Mouse (Mus musculus) CD4-positive helper T cell, adult 2 months (primary cell): ENCODE data around the gene Gas7.

Source experiments
- DNase-seq: peaks from one replicate; pipeline ENCODE4 v3.0.0-alpha.2; 2012; ENCODE audit warnings: low read depth, missing footprints, low spot score

Gas7 gene

GRCm38 (mm10) chr11:67653521-67654090, 198.4 kb downstream of the Gas7 start:
- no peak for DNase-seq

- no peak for DNase-seq
Observed at GRCm38 (mm10) chr11:67654514-67654913, 199.3 kb downstream of the Gas7 start.

DNA sequence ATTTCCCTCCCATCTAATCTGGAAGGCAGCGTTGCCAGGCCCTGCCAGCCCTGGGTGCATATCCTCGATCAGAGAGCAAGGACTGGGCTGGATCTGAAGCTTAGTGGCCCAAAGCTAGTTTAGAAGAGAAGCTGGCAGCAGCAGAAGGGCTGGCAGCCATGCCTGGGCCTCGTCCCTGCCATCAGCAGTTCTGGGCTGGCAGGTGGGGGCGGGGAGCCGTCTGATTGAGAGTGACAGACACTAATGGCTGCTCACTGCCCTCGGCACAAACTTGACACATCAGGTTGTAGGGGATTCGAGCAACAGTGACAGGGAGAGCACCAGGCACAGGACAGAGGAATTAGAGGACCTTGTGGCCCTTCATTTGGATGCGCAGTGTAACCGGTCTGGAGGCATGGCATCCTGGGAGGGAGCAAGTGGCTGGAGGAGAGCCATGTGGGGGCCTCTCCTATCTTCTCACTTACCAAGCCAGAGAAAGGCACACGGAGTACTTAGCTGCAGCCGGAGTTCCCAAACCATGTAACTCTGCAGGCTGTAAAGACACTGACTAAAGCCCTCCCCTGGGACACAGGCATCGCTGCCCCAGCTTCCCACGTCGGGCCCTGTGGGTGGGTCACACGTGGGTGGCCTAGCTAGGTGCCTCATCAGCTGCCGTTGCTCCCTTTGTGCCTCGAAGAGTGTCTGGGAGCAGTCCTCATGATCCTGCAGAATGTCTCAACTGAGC, 200.2 kb downstream of the Gas7 start:
- DNase-seq: no peak

- DNase-seq: no peak
Observed at GRCm38 (mm10) chr11:67656366-67656765, 201.1 kb downstream of the Gas7 start.

DNA sequence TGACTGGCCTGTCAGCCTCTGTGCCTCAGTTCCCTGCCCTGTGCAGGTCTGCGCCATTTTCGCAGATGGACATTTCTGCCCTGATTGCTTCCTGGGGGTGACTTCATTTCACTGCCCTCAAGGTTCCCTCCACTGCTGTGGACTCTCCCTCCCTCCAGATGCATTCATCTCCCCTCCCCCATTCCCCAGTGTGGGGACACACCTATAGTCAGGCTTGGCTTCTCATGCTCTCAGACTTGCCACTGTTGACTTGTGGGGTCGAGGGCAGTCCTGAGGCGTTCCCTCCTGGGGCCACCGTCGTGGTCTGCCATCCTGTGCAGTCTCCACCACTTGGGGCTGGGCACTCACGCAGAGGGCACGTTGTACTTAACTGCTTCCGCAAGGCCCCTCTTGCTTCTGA, 201.6 kb downstream of the Gas7 start:
- no peak for DNase-seq

GRCm38 (mm10) chr11:67657685-67658382, 202.6 kb downstream of the Gas7 start:
- peak; percentile 37 for DNase-seq

DNA sequence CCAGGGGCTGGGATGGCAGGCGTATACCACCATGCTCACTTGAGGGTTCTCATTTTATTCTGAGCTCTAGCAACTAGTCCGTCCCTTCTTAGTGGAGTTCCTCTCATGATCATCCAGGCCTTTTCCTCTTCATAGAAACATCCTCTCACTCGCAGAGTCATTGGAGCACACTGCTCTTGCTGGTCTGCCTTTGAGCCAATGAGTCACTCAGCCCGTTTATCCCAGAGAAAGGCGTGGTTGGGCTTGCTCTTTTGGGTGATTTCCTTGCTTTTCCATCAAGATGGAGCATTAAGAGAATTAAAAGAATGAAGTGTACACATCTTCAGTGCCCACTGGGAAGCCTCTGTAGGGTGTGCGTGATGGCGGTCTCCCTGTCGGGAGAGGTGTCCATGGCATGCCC, 206.2 kb downstream of the Gas7 start:
- no peak for DNase-seq

- no peak for DNase-seq
Observed at GRCm38 (mm10) chr11:67663437-67663836, 208.2 kb downstream of the Gas7 start.

DNA sequence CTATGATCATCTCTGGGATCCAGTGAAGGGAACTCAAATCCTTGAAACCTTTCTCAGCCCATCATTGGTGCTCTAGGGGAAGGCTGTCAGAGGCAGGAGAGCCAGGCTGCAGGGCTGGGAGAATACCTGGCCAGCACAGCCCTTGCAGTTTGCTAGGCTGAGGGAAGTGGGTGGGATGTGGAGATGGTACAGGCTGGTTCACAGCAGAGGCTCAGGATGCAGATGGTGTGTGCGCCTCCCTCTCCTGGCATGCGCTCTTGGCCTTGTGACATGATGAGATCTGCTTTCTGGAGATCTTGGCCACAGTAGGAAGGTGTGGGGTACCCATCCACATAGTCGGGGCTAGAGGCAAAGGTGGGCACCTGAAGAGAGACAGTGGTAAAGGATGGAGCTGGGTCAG, 209.0 kb downstream of the Gas7 start:
- DNase-seq: no peak

- DNase-seq: no peak
Observed at GRCm38 (mm10) chr11:67664918-67665317, 209.7 kb downstream of the Gas7 start.

DNA sequence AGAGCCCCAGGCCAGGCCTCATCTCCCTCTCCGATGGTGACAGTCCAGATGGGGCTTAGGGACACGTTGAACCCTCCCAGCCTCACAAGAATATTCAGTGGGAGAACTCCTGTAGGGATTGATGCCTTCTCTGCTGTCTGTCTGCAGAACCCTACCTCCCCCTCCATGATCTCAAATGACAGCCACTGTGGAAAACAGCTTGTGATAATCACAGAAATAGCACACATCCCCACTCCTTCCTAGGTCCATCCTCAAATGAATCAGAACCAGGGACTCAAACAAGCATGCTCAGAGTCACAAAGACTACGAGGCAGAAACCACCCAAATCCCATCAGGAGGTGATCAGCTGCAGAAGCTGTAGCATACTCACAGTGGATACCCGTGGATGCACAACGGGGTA, 210.9 kb downstream of the Gas7 start:
- DNase-seq: no peak

DNA sequence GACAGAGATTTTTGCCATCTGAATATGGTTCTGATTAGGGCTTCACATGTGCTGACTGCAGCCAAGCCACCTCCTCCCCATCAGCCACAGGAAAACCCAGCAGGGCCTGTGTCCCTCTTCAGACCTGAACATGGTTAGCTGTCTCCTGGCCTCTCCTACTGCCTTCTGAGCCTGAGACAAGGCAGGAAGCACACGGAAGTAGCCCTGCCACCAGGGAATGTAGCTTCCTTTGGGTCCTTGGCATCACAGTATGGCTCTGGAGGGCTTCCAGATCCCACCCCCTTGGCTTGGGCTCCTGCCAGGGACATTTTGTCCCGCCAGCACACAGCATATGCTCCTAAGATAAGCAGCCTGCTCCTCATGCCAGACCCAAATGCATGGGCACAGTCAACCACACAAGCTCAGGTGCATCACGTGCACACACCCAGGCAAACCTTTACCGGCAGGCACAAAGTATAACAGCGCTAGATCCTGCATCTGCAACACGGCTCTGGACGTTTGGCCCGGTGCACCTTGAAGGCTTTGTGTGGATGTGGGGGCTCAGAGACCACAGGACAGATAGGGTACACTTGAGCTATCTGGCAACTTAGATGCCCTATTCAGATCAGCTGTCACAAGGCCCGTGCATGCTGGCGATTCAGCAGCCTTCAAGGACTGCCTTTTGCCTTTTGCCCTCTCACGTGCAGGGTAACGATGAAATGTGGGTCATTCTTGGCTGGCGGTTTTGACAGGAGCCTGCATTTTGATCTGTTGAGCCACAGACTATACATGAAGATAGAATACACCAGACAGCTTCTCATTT, 212.5 kb downstream of the Gas7 start:
- DNase-seq: no peak

DNA sequence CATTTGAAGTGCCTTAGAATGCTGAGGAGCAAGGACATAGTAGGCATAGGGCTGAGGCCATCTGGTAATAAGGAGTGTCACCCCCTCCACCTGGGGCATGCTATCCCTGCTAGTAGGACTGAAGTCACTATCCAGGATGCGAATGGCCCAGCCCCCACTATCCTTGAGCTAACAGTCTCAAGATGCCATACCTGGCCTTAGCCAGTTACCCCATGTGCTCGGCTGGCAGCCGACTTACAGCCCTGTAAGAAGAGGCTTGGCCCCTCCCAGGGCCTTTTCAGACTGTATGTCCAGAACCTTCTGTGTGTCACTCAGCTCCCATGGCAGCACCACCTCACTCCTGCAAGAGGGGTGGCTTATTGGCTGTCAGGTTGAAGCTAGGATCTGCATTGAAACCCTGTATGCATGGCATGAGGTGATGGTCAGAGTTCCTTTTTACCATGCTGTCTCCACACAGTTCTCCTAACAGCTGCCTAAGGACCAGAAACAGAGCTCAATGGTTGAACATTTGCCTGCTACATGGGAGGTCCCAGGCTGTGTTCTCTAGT, 213.3 kb downstream of the Gas7 start:
- no peak for DNase-seq

DNA sequence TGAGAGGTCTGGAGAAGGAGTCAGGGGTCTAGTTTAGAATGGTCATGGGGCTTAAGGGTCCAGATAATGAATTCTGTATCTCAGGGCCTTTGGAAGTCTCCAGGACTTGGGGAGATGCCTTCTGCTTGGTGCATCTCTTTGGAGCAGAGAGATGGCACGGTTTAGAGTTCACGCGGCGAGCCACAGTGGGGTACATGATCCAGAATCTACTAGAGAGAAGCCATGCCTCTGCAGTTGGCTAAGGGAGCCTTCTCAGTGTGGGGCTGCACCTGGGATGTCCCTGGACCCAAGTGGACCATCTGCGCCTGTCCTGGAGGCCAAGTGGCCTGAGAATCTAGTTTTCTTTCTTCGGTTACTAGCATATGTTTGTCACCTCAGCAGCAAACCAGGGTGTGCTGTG, 214.8 kb downstream of the Gas7 start:
- no peak for DNase-seq

DNA sequence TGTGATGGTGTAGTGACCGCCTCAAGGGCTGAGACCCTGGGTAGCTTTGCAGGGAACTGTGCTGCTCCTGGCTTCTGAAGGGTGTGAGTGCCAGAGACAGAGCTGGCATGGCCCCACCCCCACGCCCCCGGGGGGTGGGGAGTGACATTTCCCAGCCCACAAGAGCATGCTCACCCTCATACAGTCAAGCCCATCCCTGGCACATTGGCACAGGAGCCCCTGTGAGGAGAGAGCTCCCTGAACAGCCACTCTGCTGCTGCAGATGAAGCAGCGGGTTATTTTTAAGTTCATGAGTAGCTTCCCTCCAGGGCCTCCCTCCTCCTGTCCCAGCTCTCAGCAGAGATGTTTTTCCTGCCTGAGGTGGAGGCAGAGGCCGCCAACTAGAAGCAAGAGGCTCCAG, 216.9 kb downstream of the Gas7 start:
- no peak for DNase-seq

DNA sequence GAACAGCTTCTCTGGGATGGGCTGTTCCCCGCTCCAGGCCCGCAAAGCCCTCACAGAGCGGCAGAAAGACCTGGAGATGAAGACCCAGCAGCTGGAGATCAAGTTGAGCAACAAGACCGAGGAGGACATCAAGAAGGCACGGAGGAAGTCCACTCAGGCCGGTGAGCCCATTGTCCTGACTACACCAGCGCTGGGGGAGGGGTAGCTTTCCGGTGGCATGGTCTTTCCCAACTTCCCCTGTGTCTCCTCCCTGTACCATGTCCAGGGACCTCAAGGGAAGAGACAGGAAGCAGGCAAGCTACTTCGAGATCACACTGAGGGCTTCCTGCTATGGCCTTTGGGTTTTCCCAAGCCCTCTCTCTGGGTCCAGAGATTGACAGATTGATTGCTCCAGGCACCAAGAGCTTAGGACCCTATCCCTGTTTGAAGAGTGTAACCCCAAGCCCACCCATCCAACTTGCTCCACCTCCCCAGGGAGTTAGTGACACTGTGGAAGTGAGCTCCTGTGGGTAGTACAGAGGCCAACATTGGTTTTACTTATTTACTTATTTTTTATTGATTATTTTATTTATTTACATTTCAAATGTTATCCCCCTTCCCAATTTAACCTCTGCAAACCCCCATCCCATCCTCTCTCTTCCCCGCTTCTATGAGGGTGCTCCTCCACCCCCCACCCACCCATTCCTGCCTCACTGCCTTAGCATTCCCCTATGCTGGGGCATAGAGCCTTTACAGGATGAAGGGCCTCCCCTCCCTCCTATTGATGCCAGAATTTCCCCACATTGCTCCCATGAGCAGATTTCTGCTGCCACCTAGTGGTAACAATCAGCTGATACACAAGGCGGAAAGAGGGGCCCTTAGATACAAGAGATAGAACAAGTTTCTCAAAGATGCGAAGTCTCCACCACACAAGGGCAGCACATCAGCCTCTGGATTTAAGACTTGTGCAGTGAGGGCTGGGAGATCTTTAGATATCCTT, 220.6 kb downstream of the Gas7 start:
- DNase-seq: peak; percentile 26

DNA sequence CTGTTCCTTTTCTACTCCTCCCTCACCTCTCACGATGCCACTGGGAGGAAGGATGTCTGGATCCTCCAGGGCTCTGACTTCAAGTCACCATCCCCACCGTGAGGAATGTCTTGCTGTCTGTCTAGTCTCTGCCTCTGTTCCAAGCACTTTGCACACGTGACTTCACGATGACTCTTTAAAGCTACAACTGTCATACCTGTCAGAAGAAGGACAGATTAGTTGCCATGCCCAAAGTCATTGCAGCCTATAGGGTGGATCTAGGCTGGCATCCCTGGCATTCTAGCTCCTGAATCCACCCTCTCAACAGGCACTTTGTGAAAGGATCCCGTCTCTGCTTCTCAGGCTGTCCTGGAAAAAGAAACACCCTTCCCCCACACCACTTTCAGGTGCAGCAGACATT, 224.1 kb downstream of the Gas7 start:
- no peak for DNase-seq

- DNase-seq: no peak
Observed at GRCm38 (mm10) chr11:67679930-67680329, 224.7 kb downstream of the Gas7 start.

- DNase-seq: no peak
Observed at GRCm38 (mm10) chr11:67681871-67682270, 226.6 kb downstream of the Gas7 start.

DNA sequence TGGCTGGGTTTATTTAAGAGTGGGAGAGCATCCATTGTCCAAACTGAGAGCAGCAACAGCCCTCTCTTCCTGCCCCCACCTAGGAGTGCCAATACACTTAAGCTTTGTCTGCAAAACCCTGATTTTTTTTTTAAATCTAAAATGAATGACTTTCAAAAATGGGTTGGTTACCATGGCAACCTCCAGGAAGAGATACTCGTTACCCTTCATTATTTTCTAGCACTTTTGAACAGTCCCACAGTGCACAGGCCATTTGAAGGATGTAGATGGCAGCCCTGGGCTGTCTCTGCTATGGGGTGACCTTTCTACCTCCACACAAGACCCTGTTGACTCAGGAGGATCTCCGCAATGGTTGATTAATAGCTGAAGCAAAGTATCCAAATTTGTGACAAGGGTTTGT, 230.9 kb downstream of the Gas7 start:
- no peak for DNase-seq
